Mouse (Mus musculus) megakaryocyte, embryonic 14.5 days (primary cell): ENCODE data around the gene H2afx.

Experiments
- FLI1 ChIP-seq: IDR thresholded peaks from 2 replicates; pipeline ENCODE4 v1.6.1; 2012; ENCODE audit warnings: low read length, inconsistent platforms, mixed read lengths
- GATA1 ChIP-seq: IDR thresholded peaks from 3 replicates; pipeline ENCODE4 v1.6.1; 2012; ENCODE audit warnings: mixed read lengths, low read length, inconsistent platforms, borderline replicate concordance

GRCm38 (mm10) chr9:44317452-44317851, 17.0 kb upstream of the H2afx start:
- no peak for TF ChIP-seq FLI1
- TF ChIP-seq GATA1, result no peak
